Comparison of ENCODE assay signal across 13 mouse cellular contexts in the genomic region with DNA sequence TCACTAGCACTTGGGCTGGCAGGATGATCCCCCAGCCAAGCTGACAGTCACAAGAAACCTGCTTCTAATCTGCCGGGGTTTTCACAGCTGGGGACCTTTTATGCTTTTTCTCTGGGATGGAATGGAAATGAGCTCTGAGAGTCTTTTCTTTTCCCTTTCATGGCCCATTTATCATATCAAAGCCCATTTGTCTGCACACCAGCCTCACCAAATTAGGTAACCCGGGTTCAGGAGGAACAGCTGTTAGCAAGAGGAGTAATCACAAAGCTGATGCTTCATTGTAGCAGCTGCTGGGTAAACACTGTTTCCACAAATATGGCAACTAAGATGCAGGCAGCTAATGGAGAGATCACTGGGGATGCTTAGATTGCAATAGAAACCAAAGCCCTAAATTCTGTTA. TPM values are rescaled to one million over a fixed set of nuclear protein-coding genes. Genes with fewer than 3 reads are reported as not detected.
DNase-seq lines count a peak whose midpoint lies in the region; ATAC-seq and TF ChIP-seq lines count a peak whose summit lies in the region.
"Had no signal": no experiment of that assay in that cellular context is flagged by ENCODE, and none has a peak within 500 bp of the region (broad histone marks: within the 10 kb centered on the region; RNA-seq: fewer than 3 reads in every experiment).

No protein-coding gene starts in this region.

- 0 out of 2 replicates have a peak, but pooled peaks have one; percentile 55 for ATAC-seq in forebrain, embryonic 15.5 days (replicated peaks)
- ATAC-seq in midbrain, embryonic 13.5 days = peak; percentile 76
- ATAC-seq in monocyte, adult 5-6 weeks (replicated peaks; ENCODE audit: insufficient number of reproducible peaks, low FRiP score, low TSS enrichment, poor library complexity, severe bottlenecking) = no peak
- no peak for ATAC-seq in megakaryocyte-erythroid progenitor cell, adult 5-6 weeks (replicated peaks; ENCODE audit: low FRiP score, low TSS enrichment, poor library complexity, severe bottlenecking)
- no peak for ATAC-seq in stomach, postnatal 0 days (ENCODE audit: low FRiP score, low TSS enrichment)

- no peaks in the 10 kb centered on the region for H3K36me3 ChIP-seq in forebrain, embryonic 15.5 days
- H3K36me3 ChIP-seq in midbrain, embryonic 13.5 days = no peaks in the 10 kb centered on the region
- H3K36me3 ChIP-seq in stomach, postnatal 0 days (ENCODE audit: control insufficient read depth, insufficient read depth, low read length) = no peaks in the 10 kb centered on the region
- H3K36me3 ChIP-seq: kidney, embryonic 15.5 days; liver, embryonic 15.5 days had no signal

- H3K9me3 ChIP-seq in forebrain, embryonic 15.5 days = no peaks in the 10 kb centered on the region
- no peaks in the 10 kb centered on the region for H3K9me3 ChIP-seq in midbrain, embryonic 13.5 days
- H3K9me3 ChIP-seq in stomach, postnatal 0 days (ENCODE audit: control insufficient read depth, low read length) = no peaks in the 10 kb centered on the region
- H3K9me3 ChIP-seq: kidney, embryonic 15.5 days; liver, embryonic 15.5 days had no signal

- peak; percentile 84 for DNase-seq in ES-CJ7 (ENCODE audit: low read depth, low spot score)
- peak; percentile 41 for DNase-seq in embryo, embryonic 10 days (ENCODE audit: low spot score)
- DNase-seq in stomach, postnatal 0 days (ENCODE audit: low spot score) = no peak
- no peak for DNase-seq in adrenal gland, postnatal 14 days
- DNase-seq: cerebellum, adult 8-10 months; thymus, adult 18-20 months had no signal

- 1% methylated on average over 2 of the region's 2 CpGs for WGBS in forebrain, embryonic 15.5 days
- WGBS in midbrain, embryonic 13.5 days = 0% methylated on average over 2 of the region's 2 CpGs
- WGBS in stomach, postnatal 0 days = 13% methylated on average over 2 of the region's 2 CpGs

- no peak overlapping the region for H3K4me2 ChIP-seq in forebrain, embryonic 15.5 days (replicated peaks)
- H3K4me2 ChIP-seq in midbrain, embryonic 13.5 days (replicated peaks) = no peak overlapping the region; the same call in 1 of the 2 replicates
- H3K4me2 ChIP-seq in stomach, postnatal 0 days (replicated peaks; ENCODE audit: low read depth) = no peak overlapping the region
- H3K4me2 ChIP-seq: kidney, embryonic 15.5 days; liver, embryonic 15.5 days had no signal

- H3K9ac ChIP-seq in forebrain, embryonic 15.5 days (replicated peaks) = no peak overlapping the region
- H3K9ac ChIP-seq in midbrain, embryonic 13.5 days (replicated peaks) = no peak overlapping the region
- no peak overlapping the region for H3K9ac ChIP-seq in stomach, postnatal 0 days (ENCODE audit: low read length)
- H3K9ac ChIP-seq: kidney, embryonic 15.5 days; liver, embryonic 15.5 days had no signal

- no peak overlapping the region for H3K4me3 ChIP-seq in forebrain, embryonic 15.5 days
- H3K4me3 ChIP-seq in midbrain, embryonic 13.5 days (replicated peaks) = no peak overlapping the region
- H3K4me3 ChIP-seq in stomach, postnatal 0 days (ENCODE audit: low read depth, low read length) = no peak overlapping the region
- H3K4me3 ChIP-seq: kidney, embryonic 15.5 days; liver, embryonic 15.5 days had no signal

- no peak for TF ChIP-seq EP300 in stomach, postnatal 0 days (optimal IDR thresholded peaks at IDR 0.05)

- H3K27ac ChIP-seq in forebrain, embryonic 15.5 days (replicated peaks) = peak overlapping the region; percentile 80
- peak overlapping the region; percentile 63 for H3K27ac ChIP-seq in midbrain, embryonic 13.5 days
- H3K27ac ChIP-seq in stomach, postnatal 0 days (replicated peaks) = no peak overlapping the region
- H3K27ac ChIP-seq: kidney, embryonic 15.5 days; liver, embryonic 15.5 days; macrophage had no signal

- peaks cover 14% of the 10 kb centered on the region for H3K4me1 ChIP-seq in forebrain, embryonic 15.5 days
- H3K4me1 ChIP-seq in midbrain, embryonic 13.5 days (replicated peaks) = peaks cover 20% of the 10 kb centered on the region
- no peaks in the 10 kb centered on the region for H3K4me1 ChIP-seq in stomach, postnatal 0 days (replicated peaks; ENCODE audit: control insufficient read depth, insufficient read depth)
- H3K4me1 ChIP-seq: kidney, embryonic 15.5 days had no signal

- TF ChIP-seq CTCF in stomach, postnatal 0 days (IDR thresholded peaks at IDR 0.05; ENCODE audit: low read depth) = no peak

- H3K27me3 ChIP-seq in forebrain, embryonic 15.5 days = no peaks in the 10 kb centered on the region
- H3K27me3 ChIP-seq in midbrain, embryonic 13.5 days = no peaks in the 10 kb centered on the region
- no peaks in the 10 kb centered on the region for H3K27me3 ChIP-seq in stomach, postnatal 0 days (ENCODE audit: control insufficient read depth, insufficient read depth, low read length)
- H3K27me3 ChIP-seq: kidney, embryonic 15.5 days; liver, embryonic 15.5 days had no signal

RNA-seq across cellular contexts. Expression of a gene that starts 17.3 kb away (rescaled TPM):
- polyA plus RNA-seq in forebrain, embryonic 15.5 days (2015; fragmentation: Nextera tagmentation; extraction: Ambion mirVana) = 3.8 and 4.2 TPM in 2 replicates
- 4.8 and 5.7 TPM in 2 replicates for polyA plus RNA-seq in midbrain, embryonic 13.5 days (2015; fragmentation: Nextera tagmentation; extraction: Ambion mirVana)
- total RNA-seq in monocyte, adult 5-6 weeks (2017) = 5.1 to 21.5 TPM (median 12.7 TPM) in 3 replicates
- 23.5 and 24.3 TPM in 2 replicates for total RNA-seq in megakaryocyte-erythroid progenitor cell, adult 5-6 weeks (2014; fragmentation: Nextera tagmentation)
- 6.7 and 28.6 TPM in 2 replicates for total RNA-seq in megakaryocyte-erythroid progenitor cell, adult 5-6 weeks (2017)
- 19.9 and 20.4 TPM in 2 replicates for polyA plus RNA-seq in stomach, postnatal 0 days (2015; fragmentation: Nextera tagmentation; extraction: Ambion mirVana)
- 77.9 and 82.2 TPM in 2 replicates for total RNA-seq in adrenal gland, postnatal 14 days (2021)

Comparison
In these comparisons a context has a peak if more than half of its experiments do, and no peak if none do; other contexts are left out.
1. DNase-seq: peak in ES-CJ7 (single experiment) and embryo, embryonic 10 days (single experiment); none in stomach, postnatal 0 days (single experiment) and adrenal gland, postnatal 14 days (single experiment).
2. ATAC-seq: peak in forebrain, embryonic 15.5 days (single experiment) and midbrain, embryonic 13.5 days (single experiment); none in monocyte, adult 5-6 weeks (single experiment), megakaryocyte-erythroid progenitor cell, adult 5-6 weeks (single experiment) and stomach, postnatal 0 days (single experiment).